Mouse (Mus musculus) E14TG2a.4 (cell line): ENCODE measurements at regions not wholly inside any gene's neighbourhood (a gene's known extent, or its start where the extent isn't known, plus 50 kb on each side); places are given as distances from the start of the nearest gene placed in this dataset.

Experiments used
- CTCF ChIP-seq: conservative IDR thresholded peaks from 2 replicates; pipeline ENCODE4 v1.5.1; 2014; ENCODE audit warnings: low read length
- POU5F1 ChIP-seq: IDR thresholded peaks from 2 replicates; pipeline ENCODE4 v1.6.1; 2014; ENCODE audit warnings: low read length, borderline replicate concordance

DNA sequence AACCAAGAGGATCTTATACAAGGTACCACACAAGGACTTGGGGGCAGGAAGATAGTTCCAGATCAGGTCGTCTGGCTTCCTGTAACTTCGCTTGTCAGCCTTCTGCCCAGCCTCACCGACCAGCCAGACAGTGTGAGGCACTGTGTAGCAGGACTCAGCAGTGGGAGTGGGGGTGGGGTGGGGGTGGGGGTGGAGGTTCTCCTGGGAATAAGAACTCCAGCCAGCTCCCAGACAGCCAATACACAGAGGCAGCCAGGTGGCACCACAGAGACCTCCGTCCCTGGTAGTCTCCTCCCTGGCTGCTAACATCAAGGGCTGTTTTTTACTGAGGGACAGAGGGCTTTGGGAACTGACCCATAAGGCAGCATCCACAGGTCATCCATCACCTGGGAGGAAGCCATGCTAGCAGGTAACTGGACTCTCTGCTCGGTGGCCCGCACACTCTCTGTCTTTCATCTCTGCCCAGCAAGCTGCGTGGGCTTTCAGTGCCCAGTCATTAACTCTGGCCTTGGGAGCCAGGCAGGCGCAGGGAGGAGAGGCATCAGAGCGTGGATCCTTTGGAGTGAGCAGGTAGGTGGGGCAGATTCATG lies 60.3 kb upstream of the Wnt4 start:
- no peak for TF ChIP-seq CTCF
- no peak for TF ChIP-seq POU5F1
